Mouse (Mus musculus) stomach, embryonic 14.5 days (tissue): ENCODE data around the gene Vgll3. TPM values are rescaled to one million over a fixed set of nuclear protein-coding genes. Genes with fewer than 3 reads are reported as not detected.

Source experiments
- ATAC-seq: fragments of 200-750 bp; cut with Nextera tagmentation; 2 replicates; pipeline ENCODE4 v1.8.0; 2017; ENCODE audit warnings: low read depth, moderate TSS enrichment; ENCODE audit not compliant: insufficient number of reproducible peaks, insufficient read depth, low FRiP score
- H3K27ac ChIP-seq: fragments of 300-500 bp; sonication (generic); 2 replicates; pipeline ENCODE4 v1.5.1; 2014; ENCODE audit warnings: mild to moderate bottlenecking, low read length, moderate library complexity, mixed read lengths
- H3K27me3 ChIP-seq: fragments of 300-500 bp; sonication (generic); 2 replicates; pipeline ENCODE4 v1.6.1; 2014; ENCODE audit warnings: low read length, control low read depth, mixed read lengths; ENCODE audit not compliant: control insufficient read depth, insufficient read depth
- H3K36me3 ChIP-seq: fragments of 300-500 bp; sonication (generic); 2 replicates; pipeline ENCODE4 v1.6.1; 2014; ENCODE audit warnings: mild to moderate bottlenecking, control low read depth, low read length, moderate library complexity, mixed read lengths; ENCODE audit not compliant: control insufficient read depth, insufficient read depth
- H3K4me1 ChIP-seq: fragments of 300-500 bp; sonication (generic); 2 replicates; pipeline ENCODE4 v1.6.1; 2014; ENCODE audit warnings: low read length, control low read depth, mixed read lengths; ENCODE audit not compliant: control insufficient read depth, insufficient read depth
- H3K4me2 ChIP-seq: fragments of 300-500 bp; sonication (generic); replicated peaks from 2 replicates; pipeline ENCODE4 v1.6.1; 2014; ENCODE audit warnings: low read depth, low read length, control low read depth
- H3K4me3 ChIP-seq: fragments of 300-500 bp; sonication (generic); 2 replicates; pipeline ENCODE4 v1.5.1; 2014; ENCODE audit warnings: low read depth, low read length, control low read depth
- H3K9ac ChIP-seq: fragments of 300-500 bp; sonication (generic); replicated peaks from 2 replicates; pipeline ENCODE4 v1.6.1; 2014; ENCODE audit warnings: low read depth, mild to moderate bottlenecking, control low read depth, low read length, moderate library complexity, mixed read lengths
- H3K9me3 ChIP-seq: fragments of 300-500 bp; sonication (generic); 2 replicates; pipeline ENCODE4 v1.6.1; 2016; ENCODE audit warnings: low read depth, low read length, control low read depth; ENCODE audit not compliant: control insufficient read depth
- WGBS: fragments of 180-500 bp; shearing (Covaris S2); extraction: QIAGEN DNeasy Blood & Tissue Kit; methylation state at CpG from one replicate; pipeline ENCODE4 v1.1.7; 2014; 5-methylcytosine and 5-hydroxymethylcytosine counted together
- polyA plus RNA-seq: library from polyadenylated mRNA; unstranded; fragments of >200 nt; fragmentation: Nextera tagmentation; extraction: Ambion mirVana; gene quantifications from 2 replicates; pipeline ENCODE4 v1.2.1, GENCODE M21; 2014

The Vgll3 gene
- polyA plus RNA-seq: 4.7 and 5.6 TPM in 2 replicates

- H3K9ac ChIP-seq: peak within 1 kb of the TSS; percentile 8; the same call in 1 of the 2 replicates
- peak within 1 kb of the TSS; percentile 83 for H3K4me2 ChIP-seq
- no peaks in the 10 kb centered on the region for H3K27me3 ChIP-seq
- peaks cover 3% of the 10 kb centered on the region; the same call in 1 of the 2 replicates for H3K9me3 ChIP-seq
- H3K4me3 ChIP-seq: peak within 1 kb of the TSS; percentile 50
- 0 out of 2 replicates have a peak, but pooled peaks cover 3% of the 10 kb centered on the region for H3K4me1 ChIP-seq
- WGBS: under 1% methylated on average over 84 of the region's 86 CpGs
- peak; percentile 95 for ATAC-seq
- H3K36me3 ChIP-seq: no peaks in the 10 kb centered on the region
- peak within 1 kb of the TSS; percentile 40 for H3K27ac ChIP-seq
These were observed at the start of gene Vgll3 for GRCm38 (mm10) chr16:65814918-65815881. Gene Vgll3, plus strand, starts transcription at chr16:65815257.

DNA sequence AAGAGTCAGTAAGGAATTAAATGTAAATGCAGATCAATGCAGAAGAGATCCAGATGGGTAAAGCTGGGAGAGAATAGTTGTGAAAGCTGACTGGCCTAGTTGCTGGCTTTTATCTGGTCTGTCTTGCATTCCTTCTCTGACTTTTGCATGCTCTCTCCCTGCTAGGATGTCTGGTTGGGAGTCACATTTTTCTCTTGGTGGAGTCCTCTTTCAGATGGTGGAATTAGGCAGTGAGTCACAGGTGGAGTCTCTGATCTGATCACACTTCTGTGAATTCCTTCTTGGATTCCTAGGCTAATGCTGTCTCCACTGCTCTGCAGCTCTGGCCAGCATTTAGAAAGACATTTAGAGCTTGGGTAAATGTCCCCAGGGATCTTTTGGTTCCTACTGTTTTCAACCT lies 49.1 kb upstream of the Vgll3 start:
- Histone ChIP-seq H3K36me3 (no peaks in the 10 kb centered on the region), H3K27me3 (no peaks in the 10 kb centered on the region), H3K4me2 (no peak overlapping the region), H3K9ac (no peak overlapping the region), H3K9me3 (no peaks in the 10 kb centered on the region), H3K27ac (no peak overlapping the region), H3K4me1 (no peaks in the 10 kb centered on the region), H3K4me3 (no peak overlapping the region)
- ATAC-seq: no peak

GRCm38 (mm10) chr16:65785959-65786358 lies 29.1 kb upstream of the Vgll3 start:
- 68% methylated on average over 1 of the region's 1 CpGs for WGBS
- no peak for ATAC-seq

DNA sequence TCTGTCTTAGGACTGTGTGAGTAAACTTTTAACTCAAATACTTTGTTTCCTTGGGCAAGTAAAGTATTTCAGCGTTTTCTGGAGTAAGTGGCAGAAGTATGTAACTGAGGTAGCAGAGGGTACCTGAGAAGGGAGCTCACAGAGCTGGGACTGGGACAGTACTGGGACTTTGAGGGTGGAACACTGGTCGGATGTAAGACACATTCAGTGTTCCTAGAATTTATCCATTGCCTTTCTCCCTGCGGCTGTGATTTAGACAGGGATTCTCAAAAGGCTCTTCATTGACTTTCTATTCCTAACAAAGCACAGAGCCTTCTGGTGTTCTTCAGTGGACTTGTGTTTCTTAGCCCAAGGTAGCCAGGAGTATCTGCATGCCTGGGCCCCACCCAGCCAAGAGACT lies 1.0 kb downstream of the Vgll3 start:
- Histone ChIP-seq H3K9ac (no peak overlapping the region), H3K4me1 (0 out of 2 replicates have a peak, but pooled peaks cover 3% of the 10 kb centered on the region)

More at GRCm38 (mm10) chr16:65785959-65786358, 29.1 kb upstream of the Vgll3 start:
- H3K9ac ChIP-seq: no peak overlapping the region
- H3K27ac ChIP-seq: no peak overlapping the region
- no peak overlapping the region for H3K4me2 ChIP-seq
- H3K27me3 ChIP-seq: no peaks in the 10 kb centered on the region
- no peaks in the 10 kb centered on the region for H3K4me1 ChIP-seq
- H3K36me3 ChIP-seq: no peaks in the 10 kb centered on the region
- no peaks in the 10 kb centered on the region for H3K9me3 ChIP-seq
- H3K4me3 ChIP-seq: no peak overlapping the region

DNA sequence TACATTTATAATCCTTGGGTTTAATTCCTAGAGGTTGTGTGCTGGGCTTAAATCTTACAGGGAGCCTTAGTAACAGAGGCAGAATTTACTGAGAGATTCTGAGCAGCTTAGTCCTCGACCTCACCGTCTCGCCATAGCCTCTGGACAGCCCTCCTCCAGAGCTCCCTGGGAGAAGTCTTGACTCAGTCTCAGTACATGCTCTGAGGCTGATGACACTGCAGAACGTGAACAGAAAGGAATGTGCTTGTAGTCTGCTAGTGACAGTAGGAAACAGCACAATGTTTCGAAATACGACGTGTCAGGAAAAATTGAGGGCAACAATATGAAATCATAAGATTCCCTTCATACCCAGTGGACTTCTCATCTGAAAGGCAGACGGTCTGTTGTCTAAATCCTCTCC lies 3.7 kb downstream of the Vgll3 start:
- Histone ChIP-seq H3K4me1 (0 out of 2 replicates have a peak, but pooled peaks cover 3% of the 10 kb centered on the region), H3K4me3 (no peak overlapping the region), H3K9me3 (no peaks in the 10 kb centered on the region), H3K27ac (no peak overlapping the region), H3K4me2 (no peak overlapping the region), H3K27me3 (no peaks in the 10 kb centered on the region), H3K36me3 (no peaks in the 10 kb centered on the region), H3K9ac (no peak overlapping the region)
- ATAC-seq: no peak
- 67% methylated on average over 8 of the region's 8 CpGs for WGBS

More for the DNA sequence above, 1.0 kb downstream of the Vgll3 start:
- WGBS: 35% methylated on average over 3 of the region's 3 CpGs
- no peak for ATAC-seq
- peaks cover 3% of the 10 kb centered on the region; the same call in 1 of the 2 replicates for H3K9me3 ChIP-seq
- no peaks in the 10 kb centered on the region for H3K27me3 ChIP-seq
- H3K36me3 ChIP-seq: no peaks in the 10 kb centered on the region
- H3K4me2 ChIP-seq: peak overlapping the region; percentile 83; the same call in 1 of the 2 replicates
- peak overlapping the region; percentile 50 for H3K4me3 ChIP-seq
- H3K27ac ChIP-seq: no peak overlapping the region

GRCm38 (mm10) chr16:65820803-65821202 lies 5.7 kb downstream of the Vgll3 start:
- Histone ChIP-seq H3K27me3 (no peaks in the 10 kb centered on the region), H3K36me3 (no peaks in the 10 kb centered on the region), H3K27ac (no peak overlapping the region), H3K4me3 (no peak overlapping the region), H3K4me1 (0 out of 2 replicates have a peak, but pooled peaks cover under 1% of the 10 kb centered on the region), H3K9me3 (no peaks in the 10 kb centered on the region), H3K9ac (no peak overlapping the region), H3K4me2 (no peak overlapping the region)
- 65% methylated on average over 2 of the region's 2 CpGs for WGBS
- no peak for ATAC-seq

- Histone ChIP-seq H3K4me2 (no peak overlapping the region), H3K9me3 (no peaks in the 10 kb centered on the region), H3K4me1 (no peaks in the 10 kb centered on the region), H3K27ac (no peak overlapping the region), H3K4me3 (no peak overlapping the region), H3K27me3 (no peaks in the 10 kb centered on the region), H3K9ac (no peak overlapping the region), H3K36me3 (no peaks in the 10 kb centered on the region)
- WGBS: 72% methylated on average over 6 of the region's 6 CpGs
- ATAC-seq: no peak
These were observed 8.7 kb downstream of the Vgll3 start for GRCm38 (mm10) chr16:65823721-65824120.

- no peak for ATAC-seq
- Histone ChIP-seq H3K9ac (no peak overlapping the region), H3K27me3 (no peaks in the 10 kb centered on the region), H3K36me3 (no peaks in the 10 kb centered on the region), H3K27ac (no peak overlapping the region), H3K9me3 (no peaks in the 10 kb centered on the region), H3K4me3 (no peak overlapping the region), H3K4me1 (no peaks in the 10 kb centered on the region), H3K4me2 (no peak overlapping the region)
- 73% methylated on average over 9 of the region's 9 CpGs for WGBS
These were observed 13.1 kb downstream of the Vgll3 start for GRCm38 (mm10) chr16:65828141-65828565.
